Mouse (Mus musculus): ENCODE data around the gene Aunip. TPM values are rescaled to one million over a fixed set of nuclear protein-coding genes. Genes with fewer than 3 reads are reported as not detected.

Gene Aunip
- polyA plus RNA-seq, 1 experiment from 2014 or later, result 18.7 TPM

DNA sequence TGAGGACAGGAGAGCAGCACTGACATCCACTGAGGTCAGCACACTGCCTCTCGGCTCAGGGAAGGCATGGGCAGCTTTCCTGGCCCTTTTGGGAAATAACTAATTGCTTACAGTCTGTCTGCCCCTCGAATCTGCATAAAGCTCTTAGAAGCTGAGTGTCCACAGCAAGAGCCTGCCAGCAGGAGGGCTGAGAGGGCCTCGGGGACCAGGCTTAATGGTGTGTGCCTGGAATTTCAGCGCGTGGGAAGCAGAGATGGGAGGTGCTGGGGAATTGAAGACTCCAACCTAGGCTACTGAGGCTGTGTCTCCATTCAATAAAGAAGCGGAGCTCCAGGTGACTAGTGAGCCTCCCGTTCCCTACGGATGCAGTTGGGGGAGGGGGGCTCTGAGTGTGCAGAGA, 36.6 kb upstream of the Aunip start:
- no peak for ATAC-seq (ENCODE audit: borderline replicate concordance, extremely low read depth, low FRiP score, low TSS enrichment)
- Histone ChIP-seq H3K36me3 (peaks cover 51% of the 10 kb centered on the region), H3K27ac (no peak overlapping the region), H3K4me2 (no peak overlapping the region), H3K9ac (no peak overlapping the region), H3K4me3 (no peak overlapping the region), H3K9me3 (no peaks in the 10 kb centered on the region), H3K4me1 (peaks cover 13% of the 10 kb centered on the region; the same call in 1 of the 2 replicates), H3K27me3 (no peaks in the 10 kb centered on the region)
- WGBS, result 79% methylated on average over 8 of the region's 8 CpGs

GRCm38 (mm10) chr4:134476899-134477298, 33.9 kb upstream of the Aunip start:
- Histone ChIP-seq H3K36me3 (peaks cover 39% of the 10 kb centered on the region), H3K4me3 (no peak overlapping the region), H3K9ac (no peak overlapping the region), H3K4me1 (no peaks in the 10 kb centered on the region), H3K4me2 (no peak overlapping the region), H3K27me3 (no peaks in the 10 kb centered on the region), H3K27ac (no peak overlapping the region), H3K9me3 (no peaks in the 10 kb centered on the region)
- no peak for ATAC-seq (ENCODE audit: borderline replicate concordance, extremely low read depth, low FRiP score, low TSS enrichment)
- 88% methylated on average over 8 of the region's 8 CpGs for WGBS

GRCm38 (mm10) chr4:134478031-134478430, 32.8 kb upstream of the Aunip start:
- Histone ChIP-seq H3K4me1 (no peaks in the 10 kb centered on the region), H3K27me3 (peaks cover 3% of the 10 kb centered on the region; the same call in 1 of the 2 replicates), H3K9ac (no peak overlapping the region), H3K9me3 (no peaks in the 10 kb centered on the region), H3K27ac (no peak overlapping the region), H3K4me2 (no peak overlapping the region), H3K36me3 (peaks cover 28% of the 10 kb centered on the region), H3K4me3 (no peak overlapping the region)
- 4% methylated on average over 9 of the region's 9 CpGs for WGBS
- ATAC-seq (ENCODE audit: borderline replicate concordance, extremely low read depth, low FRiP score, low TSS enrichment), result 0 out of 2 replicates have a peak, but pooled peaks have one; percentile 62

GRCm38 (mm10) chr4:134479839-134480238, 31.0 kb upstream of the Aunip start:
- Histone ChIP-seq H3K36me3 (peaks cover 14% of the 10 kb centered on the region), H3K4me2 (no peak overlapping the region), H3K27me3 (peaks cover 3% of the 10 kb centered on the region; the same call in 1 of the 2 replicates), H3K27ac (no peak overlapping the region), H3K4me3 (no peak overlapping the region), H3K4me1 (no peaks in the 10 kb centered on the region), H3K9me3 (no peaks in the 10 kb centered on the region), H3K9ac (no peak overlapping the region)
- no peak for ATAC-seq (ENCODE audit: borderline replicate concordance, extremely low read depth, low FRiP score, low TSS enrichment)
- WGBS, result 80% methylated on average over 4 of the region's 4 CpGs

DNA sequence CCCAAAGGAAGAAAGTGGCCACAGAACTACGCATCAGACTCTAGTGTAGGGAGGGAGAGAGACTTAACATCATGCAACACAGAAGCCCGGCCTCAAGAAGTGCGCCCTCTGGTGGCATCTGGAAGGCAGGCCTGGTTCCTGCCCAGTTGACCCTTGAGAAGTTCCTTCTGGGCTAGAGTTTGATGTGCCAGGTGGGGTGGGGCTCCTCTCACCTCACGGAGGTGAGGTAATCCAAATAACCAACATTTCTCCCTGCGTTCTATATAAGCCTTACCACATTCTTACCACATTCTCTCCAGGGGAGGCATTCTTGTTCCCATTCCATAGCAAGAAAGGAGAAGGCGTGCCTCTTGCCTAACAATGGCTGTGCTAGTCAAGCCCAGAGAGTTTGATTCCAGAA, 29.9 kb upstream of the Aunip start:
- H3K4me1 ChIP-seq, result no peaks in the 10 kb centered on the region
- H3K36me3 ChIP-seq, result 0 out of 2 replicates have a peak, but pooled peaks cover 4% of the 10 kb centered on the region
- no peak overlapping the region for H3K9ac ChIP-seq
- no peak overlapping the region for H3K27ac ChIP-seq
- H3K4me2 ChIP-seq, result no peak overlapping the region
- H3K9me3 ChIP-seq, result no peaks in the 10 kb centered on the region
- H3K27me3 ChIP-seq, result peaks cover 3% of the 10 kb centered on the region; the same call in 1 of the 2 replicates
- ATAC-seq (ENCODE audit: borderline replicate concordance, extremely low read depth, low FRiP score, low TSS enrichment), result no peak; the same call in 1 of the 2 replicates
- WGBS, result 17% methylated on average over 6 of the region's 6 CpGs
- H3K4me3 ChIP-seq, result no peak overlapping the region

- Histone ChIP-seq H3K4me1 (no peaks in the 10 kb centered on the region), H3K9ac (no peak overlapping the region), H3K9me3 (no peaks in the 10 kb centered on the region), H3K27ac (no peak overlapping the region), H3K27me3 (peaks cover 3% of the 10 kb centered on the region; the same call in 1 of the 2 replicates), H3K4me3 (no peak overlapping the region), H3K36me3 (no peaks in the 10 kb centered on the region), H3K4me2 (no peak overlapping the region)
- 45% methylated on average over 6 of the region's 6 CpGs for WGBS
- no peak for ATAC-seq (ENCODE audit: borderline replicate concordance, extremely low read depth, low FRiP score, low TSS enrichment)
Measured at GRCm38 (mm10) chr4:134481270-134481669, 29.5 kb upstream of the Aunip start.

DNA sequence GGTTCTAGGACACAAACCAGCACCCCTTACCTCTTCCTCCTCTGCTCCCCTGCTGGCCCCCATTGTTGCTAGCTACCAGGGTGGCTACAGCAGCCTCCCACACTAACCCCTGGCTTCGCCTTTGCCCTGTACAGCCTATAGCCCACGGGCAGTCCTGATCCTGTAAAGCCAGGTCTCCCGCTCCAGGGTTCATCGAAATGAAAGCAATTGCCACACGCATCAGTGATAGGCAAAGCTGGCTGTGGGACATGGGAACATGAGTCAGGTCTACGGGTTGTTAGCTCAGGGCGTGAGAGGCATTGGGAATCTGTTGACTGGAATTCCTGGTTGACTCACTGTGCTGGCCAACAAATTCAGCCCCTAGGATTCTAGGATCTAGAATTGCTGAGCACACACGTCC, 28.4 kb upstream of the Aunip start:
- 66% methylated on average over 8 of the region's 8 CpGs for WGBS

GRCm38 (mm10) chr4:134483078-134483688, 27.6 kb upstream of the Aunip start:
- H3K36me3 ChIP-seq, result no peaks in the 10 kb centered on the region
- no peak overlapping the region for H3K4me2 ChIP-seq
- H3K4me3 ChIP-seq, result no peak overlapping the region
- no peak for ATAC-seq (ENCODE audit: borderline replicate concordance, extremely low read depth, low FRiP score, low TSS enrichment)
- no peak overlapping the region for H3K9ac ChIP-seq
- 0 out of 2 replicates have a peak, but pooled peaks cover 5% of the 10 kb centered on the region for H3K4me1 ChIP-seq
- peaks cover 3% of the 10 kb centered on the region; the same call in 1 of the 2 replicates for H3K27me3 ChIP-seq
- WGBS, result 55% methylated on average over 6 of the region's 6 CpGs
- H3K27ac ChIP-seq, result no peak overlapping the region
- no peaks in the 10 kb centered on the region for H3K9me3 ChIP-seq

More for the DNA sequence above, 28.4 kb upstream of the Aunip start:
- H3K4me3 ChIP-seq, result no peak overlapping the region
- no peaks in the 10 kb centered on the region for H3K9me3 ChIP-seq
- H3K4me2 ChIP-seq, result no peak overlapping the region
- no peak for ATAC-seq (ENCODE audit: borderline replicate concordance, extremely low read depth, low FRiP score, low TSS enrichment)
- no peaks in the 10 kb centered on the region for H3K36me3 ChIP-seq
- H3K27me3 ChIP-seq, result peaks cover 3% of the 10 kb centered on the region; the same call in 1 of the 2 replicates
- no peaks in the 10 kb centered on the region for H3K4me1 ChIP-seq
- no peak overlapping the region for H3K27ac ChIP-seq
- H3K9ac ChIP-seq, result no peak overlapping the region

- ATAC-seq (ENCODE audit: borderline replicate concordance, extremely low read depth, low FRiP score, low TSS enrichment), result no peak
- no peak overlapping the region for H3K4me3 ChIP-seq
- no peaks in the 10 kb centered on the region for H3K36me3 ChIP-seq
- H3K9me3 ChIP-seq, result no peaks in the 10 kb centered on the region
- H3K4me2 ChIP-seq, result no peak overlapping the region
- WGBS, result 43% methylated on average over 6 of the region's 6 CpGs
- peaks cover 3% of the 10 kb centered on the region; the same call in 1 of the 2 replicates for H3K27me3 ChIP-seq
- H3K27ac ChIP-seq, result no peak overlapping the region
- H3K9ac ChIP-seq, result no peak overlapping the region
- H3K4me1 ChIP-seq, result 0 out of 2 replicates have a peak, but pooled peaks cover 10% of the 10 kb centered on the region
Measured at GRCm38 (mm10) chr4:134483696-134484095, 27.1 kb upstream of the Aunip start.

DNA sequence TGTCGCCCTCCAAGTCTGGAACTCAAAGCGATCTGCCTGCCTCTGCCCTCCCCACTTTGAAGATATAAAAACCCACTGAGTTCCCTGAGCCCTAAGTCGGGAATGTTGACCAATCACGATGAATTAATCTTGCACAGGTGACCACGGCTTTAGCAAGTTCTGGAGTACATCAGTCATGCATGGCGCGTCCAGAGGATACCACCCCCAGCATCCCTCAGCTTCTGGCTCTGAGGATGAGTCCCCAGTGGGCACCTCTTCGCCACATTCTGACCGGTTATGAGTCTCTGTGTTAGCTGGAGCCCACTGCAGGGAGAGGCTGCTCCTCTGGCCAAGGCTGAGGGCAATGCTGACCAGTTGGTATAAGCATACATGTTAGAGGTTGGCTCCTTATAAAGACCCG, 26.6 kb upstream of the Aunip start:
- 79% methylated on average over 10 of the region's 10 CpGs for WGBS
- no peak for ATAC-seq (ENCODE audit: borderline replicate concordance, extremely low read depth, low FRiP score, low TSS enrichment)
- H3K9ac ChIP-seq, result no peak overlapping the region
- H3K4me1 ChIP-seq, result 0 out of 2 replicates have a peak, but pooled peaks cover 10% of the 10 kb centered on the region
- no peaks in the 10 kb centered on the region for H3K9me3 ChIP-seq
- H3K27me3 ChIP-seq, result peaks cover 3% of the 10 kb centered on the region; the same call in 1 of the 2 replicates
- no peak overlapping the region for H3K27ac ChIP-seq
- no peak overlapping the region for H3K4me2 ChIP-seq
- no peaks in the 10 kb centered on the region for H3K36me3 ChIP-seq
- H3K4me3 ChIP-seq, result no peak overlapping the region

DNA sequence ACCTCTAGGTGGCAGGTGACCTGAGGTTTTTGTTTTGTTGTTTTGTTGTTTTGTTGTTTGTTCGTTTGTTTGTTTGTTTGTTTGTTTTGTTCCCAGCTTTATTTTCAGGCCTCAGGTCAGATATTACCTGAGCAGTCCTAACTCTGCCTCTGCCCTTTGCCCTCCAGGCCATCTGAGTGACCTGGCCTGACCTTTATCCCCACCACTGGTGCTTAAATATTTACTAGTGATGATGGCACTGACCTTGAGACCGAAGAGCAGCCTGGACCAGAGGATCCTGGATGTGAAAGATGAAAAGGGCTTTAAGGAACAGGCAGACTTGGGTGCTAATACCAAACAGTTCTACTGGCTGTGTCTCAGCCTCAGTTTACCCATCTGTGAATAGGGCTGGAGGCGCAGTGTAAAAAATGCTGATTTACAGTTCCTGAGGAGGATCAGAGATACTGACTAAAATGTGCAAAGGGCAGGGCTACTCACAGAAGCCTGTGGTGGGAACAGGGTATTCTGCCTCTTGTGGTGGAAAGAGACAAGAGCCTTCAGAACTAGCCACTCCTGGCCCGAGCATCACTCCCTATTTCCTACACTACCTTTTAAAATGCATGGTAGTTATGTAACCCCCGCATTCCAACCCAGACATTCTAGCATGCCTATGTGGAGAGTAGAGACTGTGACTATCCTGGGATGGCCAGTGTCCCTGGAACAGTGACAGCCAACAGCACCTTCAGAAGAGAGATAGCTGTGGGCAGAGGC, 25.5 kb upstream of the Aunip start:
- WGBS, result 72% methylated on average over 5 of the region's 5 CpGs
- H3K27ac ChIP-seq, result no peak overlapping the region
- H3K27me3 ChIP-seq, result peaks cover 3% of the 10 kb centered on the region; the same call in 1 of the 2 replicates
- H3K36me3 ChIP-seq, result no peaks in the 10 kb centered on the region
- ATAC-seq (ENCODE audit: borderline replicate concordance, extremely low read depth, low FRiP score, low TSS enrichment), result no peak
- H3K4me3 ChIP-seq, result no peak overlapping the region
- no peaks in the 10 kb centered on the region for H3K9me3 ChIP-seq
- 0 out of 2 replicates have a peak, but pooled peaks cover 15% of the 10 kb centered on the region for H3K4me1 ChIP-seq
- H3K9ac ChIP-seq, result no peak overlapping the region
- no peak overlapping the region for H3K4me2 ChIP-seq

DNA sequence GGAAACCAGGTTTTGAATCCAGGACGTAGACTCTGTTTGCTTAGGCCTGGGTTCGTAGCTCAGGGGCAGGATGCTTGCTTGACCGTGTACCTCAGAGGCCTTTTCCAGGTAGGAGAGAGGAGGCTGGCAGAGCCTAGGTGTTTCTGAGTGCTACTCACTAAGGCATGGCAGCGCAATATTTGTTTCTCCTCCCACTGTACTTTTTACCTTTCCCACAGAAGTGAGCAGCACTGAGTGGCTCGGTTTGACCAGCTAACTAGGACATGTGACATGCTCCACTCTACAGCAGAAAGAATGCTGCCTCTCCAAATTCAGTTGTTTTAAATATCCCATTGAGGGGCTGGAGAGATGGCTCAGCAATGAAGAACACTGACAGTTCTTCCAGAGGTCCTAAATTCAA, 22.6 kb upstream of the Aunip start:
- Histone ChIP-seq H3K9me3 (no peaks in the 10 kb centered on the region), H3K36me3 (no peaks in the 10 kb centered on the region), H3K4me2 (no peak overlapping the region), H3K4me1 (0 out of 2 replicates have a peak, but pooled peaks cover 15% of the 10 kb centered on the region), H3K27me3 (no peaks in the 10 kb centered on the region; the same call in 1 of the 2 replicates), H3K4me3 (no peak overlapping the region), H3K27ac (no peak overlapping the region), H3K9ac (no peak overlapping the region)
- 66% methylated on average over 5 of the region's 5 CpGs for WGBS
- ATAC-seq (ENCODE audit: borderline replicate concordance, extremely low read depth, low FRiP score, low TSS enrichment), result peak; percentile 36; the same call in 1 of the 2 replicates
